Mouse (Mus musculus): Measurements from ENCODE around the gene Snx32. TPM values are rescaled to one million over a fixed set of nuclear protein-coding genes. Genes with fewer than 3 reads are reported as not detected.
"Not testable (repeated sequence)": the region's sequence is repeated elsewhere in the genome, so short reads cannot be mapped to it uniquely, and the experiment has no call there.

Snx32 gene
- polyA plus RNA-seq, 1 experiment from 2014 or later = 74.3 TPM

DNA sequence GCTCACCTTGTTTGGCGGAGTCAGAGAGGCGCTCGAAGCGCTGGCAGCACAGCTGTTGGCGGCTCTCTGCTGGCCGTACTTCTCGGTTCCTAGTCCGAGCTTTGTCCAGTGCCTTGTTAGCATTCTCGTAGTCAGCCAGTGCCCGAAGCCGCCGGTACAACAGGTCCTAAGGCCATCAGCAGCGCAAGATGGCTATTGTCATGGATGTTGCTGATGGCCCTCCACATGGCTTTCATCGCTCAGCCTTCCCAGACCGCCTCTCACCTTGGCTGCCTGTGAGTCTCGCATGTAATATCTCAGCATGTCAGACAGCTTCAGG lies 14.3 kb downstream of the Snx32 start:
- no peak for ATAC-seq (ENCODE audit: low read depth)
- H3K36me3 ChIP-seq = peaks cover 65% of the 10 kb centered on the region

DNA sequence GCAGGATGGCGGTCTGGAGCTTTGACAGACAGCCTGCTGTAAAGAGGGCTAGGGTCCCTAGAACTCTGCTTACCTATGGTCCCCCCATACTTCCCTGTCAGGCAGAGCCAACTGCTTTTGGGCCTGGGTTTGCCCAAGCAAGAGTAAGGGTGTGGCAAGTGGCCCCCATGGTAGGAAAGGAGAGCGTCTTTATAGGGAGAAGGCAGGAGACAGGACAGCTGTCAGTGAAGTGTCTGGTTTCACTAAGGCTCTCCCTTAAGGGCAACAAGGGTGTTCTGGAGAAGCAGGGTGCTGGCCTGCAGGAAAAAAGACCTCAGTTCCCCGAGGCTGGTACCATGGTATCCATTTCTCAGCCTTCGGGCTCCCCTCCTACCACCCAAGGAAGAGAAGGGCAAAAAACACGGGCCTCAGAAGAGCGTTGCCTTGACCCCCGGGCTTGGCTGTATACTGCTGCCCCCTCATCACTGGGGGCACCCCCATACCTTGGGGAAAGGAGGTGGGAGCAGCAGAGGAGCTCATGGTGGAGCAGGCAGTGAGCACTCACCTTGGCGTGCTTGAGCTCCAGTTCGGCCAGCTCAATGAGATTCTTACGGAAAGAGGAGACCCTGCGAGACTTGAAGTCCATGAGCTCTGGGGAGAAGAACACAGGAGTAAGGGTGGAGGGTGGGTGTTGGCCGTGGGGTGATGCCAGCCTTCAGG lies 14.8 kb downstream of the Snx32 start:
- no peaks in the 10 kb centered on the region for H3K27me3 ChIP-seq
- no peak overlapping the region for H3K9ac ChIP-seq
- no peak overlapping the region for H3K27ac ChIP-seq (replicated peaks)
- no peak for ATAC-seq (ENCODE audit: low read depth)
- H3K9me3 ChIP-seq = no peaks in the 10 kb centered on the region
- peaks cover 65% of the 10 kb centered on the region for H3K36me3 ChIP-seq
- H3K4me2 ChIP-seq = no peak overlapping the region
- H3K4me1 ChIP-seq (replicated peaks) = peaks cover 21% of the 10 kb centered on the region
- WGBS = 82% methylated on average over 12 of the region's 12 CpGs
- no peak overlapping the region for H3K4me3 ChIP-seq

More for the DNA sequence above, 14.3 kb downstream of the Snx32 start:
- no peak overlapping the region for H3K4me3 ChIP-seq
- no peak overlapping the region for H3K9ac ChIP-seq
- no peak overlapping the region for H3K4me2 ChIP-seq
- H3K4me1 ChIP-seq (replicated peaks) = peaks cover 21% of the 10 kb centered on the region
- no peak overlapping the region for H3K27ac ChIP-seq (replicated peaks)
- H3K9me3 ChIP-seq = no peaks in the 10 kb centered on the region
- 86% methylated on average over 16 of the region's 16 CpGs for WGBS
- H3K27me3 ChIP-seq = no peaks in the 10 kb centered on the region

DNA sequence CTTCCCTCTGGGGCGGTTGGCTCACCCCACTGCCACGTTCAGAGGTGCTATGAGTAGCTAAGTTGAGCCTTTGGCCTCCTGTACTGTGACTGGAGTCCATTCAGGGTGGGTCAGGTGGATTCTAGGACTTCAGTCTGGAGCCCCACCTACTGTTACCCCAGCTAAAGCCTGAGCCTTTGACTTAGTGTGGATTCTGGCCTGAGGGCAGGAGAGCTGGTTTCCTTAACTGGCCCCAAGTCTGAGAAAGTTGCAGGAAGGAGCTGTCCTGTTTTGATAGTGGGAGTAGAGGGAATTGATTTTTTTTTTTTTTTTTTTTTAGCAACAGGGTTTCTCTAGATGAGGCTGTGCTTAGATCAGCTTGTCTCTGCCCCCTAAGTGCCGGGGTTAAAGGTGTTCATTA lies 16.0 kb downstream of the Snx32 start:
- Histone ChIP-seq H3K36me3 (peaks cover 65% of the 10 kb centered on the region), H3K9me3 (no peaks in the 10 kb centered on the region), H3K4me3 (no peak overlapping the region), H3K4me1 (replicated peaks) (peaks cover 29% of the 10 kb centered on the region), H3K27ac (replicated peaks) (no peak overlapping the region), H3K4me2 (no peak overlapping the region), H3K27me3 (no peaks in the 10 kb centered on the region), H3K9ac (no peak overlapping the region)
- 89% methylated on average over 3 of the region's 3 CpGs for WGBS
- ATAC-seq (ENCODE audit: low read depth) = no peak

DNA sequence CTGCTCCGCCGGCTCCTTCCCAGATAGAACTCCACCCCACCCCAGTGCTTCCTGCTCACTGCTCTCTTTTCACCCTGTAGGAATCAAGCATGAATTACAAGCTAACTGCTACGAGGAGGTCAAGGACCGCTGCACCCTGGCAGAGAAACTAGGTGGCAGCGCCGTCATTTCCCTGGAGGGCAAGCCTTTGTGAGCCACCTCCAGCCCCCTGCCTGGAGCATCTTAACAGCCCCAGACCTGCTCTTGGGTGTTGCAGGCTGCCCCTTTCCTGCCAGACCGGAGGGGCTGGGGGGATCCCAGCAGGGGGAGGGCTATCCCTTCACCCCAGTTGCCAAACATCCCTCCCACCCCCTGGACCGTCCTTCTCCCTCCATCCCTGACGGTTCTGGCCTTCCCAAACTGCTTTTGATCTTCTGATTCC lies 17.0 kb downstream of the Snx32 start:
- not testable (repeated sequence) for H3K4me3 ChIP-seq; H3K9ac ChIP-seq; H3K9me3 ChIP-seq; H3K4me2 ChIP-seq; H3K27ac ChIP-seq (replicated peaks); H3K27me3 ChIP-seq; ATAC-seq (ENCODE audit: low read depth)
- 62% methylated on average over 9 of the region's 9 CpGs for WGBS
- Histone ChIP-seq H3K4me1 (replicated peaks) (peaks cover 39% of the 10 kb centered on the region), H3K36me3 (peaks cover 62% of the 10 kb centered on the region)

DNA sequence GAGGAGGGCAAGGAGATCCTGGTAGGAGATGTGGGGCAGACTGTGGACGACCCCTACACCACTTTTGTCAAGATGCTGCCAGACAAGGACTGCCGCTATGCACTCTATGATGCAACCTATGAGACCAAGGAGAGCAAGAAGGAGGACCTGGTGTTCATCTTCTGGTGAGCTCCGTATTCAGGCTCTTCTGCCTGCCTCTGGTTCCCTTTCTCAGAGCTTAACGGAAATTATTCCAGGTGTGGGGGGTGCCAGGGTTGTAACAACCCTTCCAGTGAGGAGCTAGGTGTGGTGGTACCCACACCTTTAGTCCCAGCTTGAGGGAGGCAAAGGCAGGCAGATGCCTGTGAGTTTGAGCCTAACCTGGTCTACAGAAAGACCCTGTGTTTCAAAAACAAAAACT lies 17.7 kb downstream of the Snx32 start:
- Histone ChIP-seq H3K27me3 (no peaks in the 10 kb centered on the region), H3K4me1 (replicated peaks) (peaks cover 39% of the 10 kb centered on the region), H3K27ac (replicated peaks) (no peak overlapping the region), H3K9ac (no peak overlapping the region), H3K4me3 (peak overlapping the region; percentile 99), H3K36me3 (peaks cover 55% of the 10 kb centered on the region), H3K9me3 (no peaks in the 10 kb centered on the region), H3K4me2 (peak overlapping the region; percentile 87)
- ATAC-seq (ENCODE audit: low read depth) = no peak
- WGBS = 81% methylated on average over 4 of the region's 4 CpGs

DNA sequence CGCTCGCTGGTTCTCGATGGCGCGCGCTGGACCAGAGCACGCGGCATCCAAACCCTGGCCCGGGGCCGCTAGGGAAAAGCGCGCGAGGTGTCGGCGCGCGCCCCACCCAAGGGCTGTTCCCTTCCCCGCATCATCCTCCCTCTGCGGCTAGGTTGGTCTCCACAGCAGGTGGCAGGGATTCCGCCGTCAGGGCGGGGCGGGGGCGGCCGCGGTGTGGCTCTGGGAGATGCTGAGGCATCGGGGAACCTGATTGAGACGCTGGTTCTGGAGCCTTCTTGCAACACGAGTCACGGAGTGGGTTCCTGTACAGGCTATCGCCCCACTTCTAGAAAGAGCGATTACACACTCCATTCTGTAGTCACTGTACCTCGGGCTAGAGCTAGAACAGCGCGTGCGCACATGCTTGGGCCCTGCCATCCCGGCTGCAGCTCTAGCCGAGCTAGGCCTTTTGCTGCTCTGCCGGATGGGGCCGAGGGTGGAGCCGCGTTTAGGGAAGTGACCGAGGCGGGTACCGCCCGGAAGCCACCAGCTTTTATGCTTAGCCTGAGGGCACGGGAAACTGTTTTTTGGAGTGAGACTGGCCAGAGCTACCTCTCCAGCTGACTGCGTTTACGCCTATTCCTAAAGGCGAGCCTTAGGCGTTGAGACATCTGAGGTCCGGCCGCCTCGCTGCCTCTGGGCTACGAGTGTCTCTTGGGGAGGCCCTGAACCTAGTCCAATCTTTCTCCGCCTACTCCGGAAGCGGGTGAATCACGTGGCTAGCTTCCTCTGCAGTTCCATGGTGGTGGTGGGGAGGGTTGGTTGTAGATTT lies 19.2 kb downstream of the Snx32 start:
- Histone ChIP-seq H3K4me3 (peak overlapping the region; percentile 99), H3K4me1 (replicated peaks) (peaks cover 55% of the 10 kb centered on the region), H3K27ac (replicated peaks) (peak overlapping the region; percentile 99), H3K27me3 (no peaks in the 10 kb centered on the region), H3K9me3 (no peaks in the 10 kb centered on the region), H3K36me3 (peaks cover 45% of the 10 kb centered on the region), H3K9ac (peak overlapping the region; percentile 98), H3K4me2 (peak overlapping the region; percentile 87)
- WGBS = under 1% methylated on average over 58 of the region's 59 CpGs
- peak; percentile 29 for ATAC-seq (ENCODE audit: low read depth)

DNA sequence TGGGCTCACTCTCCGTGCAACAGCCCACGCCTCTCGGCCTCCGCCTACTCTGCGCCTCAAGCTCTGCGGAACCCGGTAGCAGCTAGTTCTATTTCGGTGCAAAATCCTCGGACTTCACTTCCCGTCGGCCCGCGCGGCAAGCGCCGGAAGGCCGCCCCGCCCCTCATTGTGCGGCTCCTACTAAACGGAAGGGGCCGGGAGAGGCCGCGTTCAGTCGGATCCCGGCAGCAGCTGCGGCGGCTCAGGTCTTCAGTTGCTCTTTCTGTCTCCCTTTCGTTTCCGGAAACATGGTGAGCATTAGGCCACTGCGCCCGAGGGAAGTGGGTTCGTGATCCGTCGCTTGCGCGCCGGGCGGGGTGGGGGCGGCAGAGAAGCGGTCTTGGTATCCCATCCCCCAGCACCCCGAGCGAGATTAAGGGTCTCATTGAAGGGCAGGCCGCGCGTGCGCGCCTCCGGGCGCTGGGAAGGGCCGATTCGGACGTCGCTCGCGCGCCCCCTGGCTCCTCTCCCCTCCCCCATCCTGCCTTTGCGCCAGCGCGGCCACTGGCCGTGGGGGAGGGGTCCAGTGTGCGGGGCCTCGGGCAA lies 19.9 kb downstream of the Snx32 start, which contains the start of gene Cfl1:
Cfl1 (plus strand) TSS at position 143 of the 585 bp plus-strand sequence.
- peaks cover 45% of the 10 kb centered on the region for H3K36me3 ChIP-seq
- peak within 1 kb of the TSS; percentile 98 for H3K9ac ChIP-seq
- H3K4me2 ChIP-seq = peak within 1 kb of the TSS; percentile 87
- under 1% methylated on average over 61 of the region's 62 CpGs for WGBS
- peak; percentile 68 for ATAC-seq (ENCODE audit: low read depth)
- H3K27ac ChIP-seq (replicated peaks) = peak within 1 kb of the TSS; percentile 99
- peaks cover 56% of the 10 kb centered on the region for H3K4me1 ChIP-seq (replicated peaks)
- H3K4me3 ChIP-seq = peak within 1 kb of the TSS; percentile 99
- H3K27me3 ChIP-seq = no peaks in the 10 kb centered on the region
- H3K9me3 ChIP-seq = no peaks in the 10 kb centered on the region

DNA sequence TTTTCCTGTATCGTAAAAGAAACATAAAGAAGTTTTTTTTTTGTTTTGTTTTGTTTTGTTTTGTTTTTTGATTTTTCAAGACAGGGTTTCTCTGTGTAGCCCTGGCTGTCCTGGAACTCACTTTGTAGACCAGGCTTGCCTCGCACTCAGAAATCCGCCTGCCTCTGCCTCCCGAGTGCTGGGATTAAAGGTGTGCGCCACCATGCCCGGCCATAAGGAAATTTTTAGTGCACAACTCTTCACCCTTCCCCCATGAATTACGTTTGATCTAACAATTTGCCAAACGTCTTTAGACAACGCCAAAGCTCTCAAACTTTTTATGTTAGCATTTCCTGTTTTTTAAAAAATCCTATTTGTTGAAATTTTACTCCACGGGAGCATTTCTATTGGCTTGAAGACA lies 20.6 kb downstream of the Snx32 start:
- Histone ChIP-seq H3K4me3 (peak overlapping the region; percentile 99), H3K9ac (peak overlapping the region; percentile 98; the same call in 1 of the 2 replicates), H3K4me2 (peak overlapping the region; percentile 87), H3K36me3 (peaks cover 46% of the 10 kb centered on the region), H3K27ac (replicated peaks) (peak overlapping the region; percentile 99), H3K4me1 (replicated peaks) (peaks cover 56% of the 10 kb centered on the region)
- not testable (repeated sequence) for H3K9me3 ChIP-seq; ATAC-seq (ENCODE audit: low read depth); H3K27me3 ChIP-seq
- 57% methylated on average over 10 of the region's 10 CpGs for WGBS

DNA sequence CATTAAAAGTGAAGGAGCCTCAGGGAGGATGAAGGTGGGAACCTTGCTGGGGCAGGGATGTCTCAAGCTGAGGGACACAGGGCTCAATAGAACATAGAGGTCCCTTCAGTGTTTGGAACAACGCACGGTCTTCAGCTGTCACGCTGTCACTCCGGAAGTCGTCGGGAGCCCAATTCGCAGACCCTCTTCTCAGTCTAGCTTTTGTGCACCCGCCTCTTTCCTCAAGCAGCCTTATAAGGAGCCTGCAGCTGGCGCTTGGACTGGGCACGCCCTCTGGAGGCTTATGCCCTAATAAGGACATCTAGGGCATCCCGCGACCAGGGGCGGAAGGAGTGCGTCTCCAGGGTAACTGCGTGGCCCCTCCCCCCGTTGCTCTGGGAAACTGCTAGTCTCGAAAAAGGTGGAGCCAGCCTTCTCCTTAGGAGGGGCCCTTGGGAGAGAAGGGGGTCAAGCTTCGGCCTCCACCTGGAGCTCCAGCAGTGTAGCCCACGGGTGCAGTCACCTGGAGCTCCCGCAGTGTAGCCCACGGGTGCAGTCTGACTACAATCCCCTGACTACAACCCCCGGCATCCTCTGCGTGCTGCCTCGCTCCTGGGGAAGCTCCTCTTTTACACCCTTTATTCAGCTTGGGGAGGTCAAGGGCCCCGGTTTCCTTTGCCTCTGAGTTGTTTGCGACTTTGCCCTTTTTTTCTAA lies 21.3 kb downstream of the Snx32 start:
- Histone ChIP-seq H3K4me3 (peak overlapping the region; percentile 55), H3K27ac (replicated peaks) (peak overlapping the region; percentile 99), H3K4me1 (replicated peaks) (peaks cover 54% of the 10 kb centered on the region), H3K9me3 (no peaks in the 10 kb centered on the region), H3K9ac (peak overlapping the region; percentile 77), H3K4me2 (peak overlapping the region; percentile 87), H3K27me3 (no peaks in the 10 kb centered on the region), H3K36me3 (peaks cover 46% of the 10 kb centered on the region)
- peak; percentile 79 for ATAC-seq (ENCODE audit: low read depth)
- WGBS = under 1% methylated on average over 26 of the region's 26 CpGs

DNA sequence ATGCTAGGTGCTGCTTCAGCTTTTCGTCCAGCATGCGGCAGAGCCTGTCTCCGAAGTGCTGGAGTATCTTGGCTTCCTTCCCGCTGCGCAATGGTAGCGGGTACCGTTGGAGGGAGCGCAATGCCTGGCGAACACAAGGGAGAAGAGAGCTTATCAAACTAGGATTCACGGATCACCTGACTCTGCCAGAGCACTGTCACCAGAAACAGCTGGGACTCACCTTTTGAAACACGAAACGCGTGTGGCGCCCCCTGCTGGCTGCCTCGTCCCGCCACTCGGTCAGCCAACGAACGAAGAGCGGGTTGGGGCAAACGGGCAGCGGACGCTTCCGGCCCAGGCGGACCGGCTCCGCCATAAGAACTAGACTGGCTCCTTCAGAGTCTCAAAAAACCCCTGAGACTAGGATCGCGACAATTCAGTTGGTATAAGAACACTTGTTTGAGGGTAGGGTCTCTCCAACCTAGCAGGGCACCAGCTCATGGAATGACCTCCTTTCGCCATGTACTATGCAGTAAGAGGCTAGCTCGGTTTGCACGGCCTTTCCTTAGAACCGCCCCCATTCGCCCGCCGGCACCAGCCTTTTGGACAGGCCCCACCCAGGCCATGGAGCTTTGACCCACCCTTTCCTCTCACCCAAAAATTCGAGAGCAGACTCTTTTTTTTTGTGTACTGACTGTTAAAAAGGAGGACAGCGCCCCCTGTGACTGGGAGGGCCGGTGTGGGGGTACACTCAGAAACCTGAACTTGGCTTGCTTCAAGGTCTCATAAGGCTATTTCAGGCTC lies 22.4 kb downstream of the Snx32 start, which contains the start of gene Mus81:
Mus81 (minus strand) TSS at position 635 of the 783 bp plus-strand sequence.
- Histone ChIP-seq H3K27ac (replicated peaks) (peak within 1 kb of the TSS; percentile 99), H3K27me3 (no peaks in the 10 kb centered on the region), H3K4me2 (peak within 1 kb of the TSS; percentile 87), H3K9me3 (no peaks in the 10 kb centered on the region), H3K36me3 (peaks cover 46% of the 10 kb centered on the region), H3K4me1 (replicated peaks) (peaks cover 49% of the 10 kb centered on the region), H3K9ac (peak within 1 kb of the TSS; percentile 77), H3K4me3 (peak within 1 kb of the TSS; percentile 55)
- WGBS = under 1% methylated on average over 39 of the region's 39 CpGs
- ATAC-seq (ENCODE audit: low read depth) = peak; percentile 50

DNA sequence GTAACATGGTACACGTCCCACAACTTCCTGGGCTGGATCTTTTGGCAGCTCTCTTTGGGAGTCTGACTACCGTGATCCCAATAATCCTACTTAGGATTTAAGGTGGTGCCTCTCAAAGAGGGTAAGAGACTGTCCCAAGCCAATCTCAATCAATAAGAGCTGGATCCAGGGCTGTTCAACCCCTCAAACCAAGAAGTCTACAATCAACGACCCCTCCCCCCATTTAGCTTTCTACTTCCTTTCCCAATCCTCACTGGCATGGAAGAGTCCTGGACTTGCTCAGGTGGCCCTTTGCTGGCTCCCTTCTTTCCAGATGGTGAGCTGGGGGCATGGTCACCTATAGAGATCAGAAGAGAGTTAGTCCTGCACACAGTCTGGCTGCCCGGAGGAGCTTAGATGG lies 23.6 kb downstream of the Snx32 start:
- ATAC-seq (ENCODE audit: low read depth) = no peak
- no peak overlapping the region for H3K27ac ChIP-seq (replicated peaks)
- H3K36me3 ChIP-seq = peaks cover 48% of the 10 kb centered on the region
- 94% methylated on average over 4 of the region's 4 CpGs for WGBS
- peaks cover 37% of the 10 kb centered on the region for H3K4me1 ChIP-seq (replicated peaks)
- peak overlapping the region; percentile 55; the same call in 1 of the 2 replicates for H3K4me3 ChIP-seq
- H3K27me3 ChIP-seq = no peaks in the 10 kb centered on the region
- no peaks in the 10 kb centered on the region for H3K9me3 ChIP-seq
- peak overlapping the region; percentile 87 for H3K4me2 ChIP-seq
- H3K9ac ChIP-seq = peak overlapping the region; percentile 77; the same call in 1 of the 2 replicates

Measured in neural tube, embryonic 13.5 days (tissue).